Mouse (Mus musculus) forebrain, embryonic 10.5 days (tissue): ENCODE data around the gene Tekt5. TPM values are rescaled to one million over a fixed set of nuclear protein-coding genes. Genes with fewer than 3 reads are reported as not detected.

Source experiments
- DNase-seq: peaks from one replicate; pipeline ENCODE4 v3.0.0-alpha.2; 2017; ENCODE audit warnings: low spot score; ENCODE audit errors: extremely low spot score
- H3K27ac ChIP-seq: fragments of 300-500 bp; sonication (generic); 2 replicates; pipeline ENCODE4 v1.5.1; 2016; ENCODE audit warnings: mild to moderate bottlenecking
- H3K27me3 ChIP-seq: fragments of 300-500 bp; sonication (generic); 2 replicates; pipeline ENCODE4 v1.6.1; 2016; ENCODE audit warnings: mild to moderate bottlenecking; ENCODE audit not compliant: poor library complexity, severe bottlenecking
- H3K36me3 ChIP-seq: fragments of 300-500 bp; sonication (generic); replicated peaks from 2 replicates; pipeline ENCODE4 v1.6.1; 2016; ENCODE audit warnings: mild to moderate bottlenecking, moderate library complexity
- H3K4me1 ChIP-seq: fragments of 300-500 bp; sonication (generic); 2 replicates; pipeline ENCODE4 v1.6.1; 2016
- H3K4me3 ChIP-seq: fragments of 300-500 bp; sonication (generic); 2 replicates; pipeline ENCODE4 v1.5.1; 2016; ENCODE audit warnings: mild to moderate bottlenecking, moderate library complexity
- H3K9me3 ChIP-seq: fragments of 300-500 bp; sonication (generic); 2 replicates; pipeline ENCODE4 v1.6.1; 2016; ENCODE audit warnings: mild to moderate bottlenecking, moderate library complexity
- WGBS: fragments of 180-500 bp; shearing (Covaris S2); methylation state at CpG from one replicate; pipeline ENCODE4 v1.1.7; 2016; 5-methylcytosine and 5-hydroxymethylcytosine counted together
- polyA plus RNA-seq: library from polyadenylated mRNA; unstranded; fragments of >200 nt; fragmentation: Nextera tagmentation; extraction: Ambion mirVana; gene quantifications from 2 replicates; pipeline ENCODE4 v1.2.1, GENCODE M21; 2016

The Tekt5 gene
- polyA plus RNA-seq, 1 experiment from 2014 or later, result 0.10 TPM

GRCm38 (mm10) chr16:10369996-10370395, 25.3 kb downstream of the Tekt5 start:
- H3K27ac ChIP-seq, result peak overlapping the region; percentile 48
- no peaks in the 10 kb centered on the region for H3K9me3 ChIP-seq
- H3K4me3 ChIP-seq, result no peak overlapping the region
- WGBS, result 85% methylated on average over 1 of the region's 1 CpGs
- no peak for DNase-seq
- H3K27me3 ChIP-seq, result peaks cover 7% of the 10 kb centered on the region
- H3K36me3 ChIP-seq, result no peaks in the 10 kb centered on the region
- peaks cover 41% of the 10 kb centered on the region for H3K4me1 ChIP-seq

- Histone ChIP-seq H3K4me1 (peaks cover 36% of the 10 kb centered on the region), H3K27me3 (peaks cover 7% of the 10 kb centered on the region), H3K36me3 (no peaks in the 10 kb centered on the region), H3K9me3 (no peaks in the 10 kb centered on the region), H3K27ac (peak overlapping the region; percentile 48), H3K4me3 (no peak overlapping the region)
- 64% methylated on average over 3 of the region's 3 CpGs for WGBS
- DNase-seq, result no peak
Observed at GRCm38 (mm10) chr16:10369468-10369934, 25.8 kb downstream of the Tekt5 start.

- DNase-seq, result no peak
- Histone ChIP-seq H3K9me3 (no peaks in the 10 kb centered on the region), H3K4me1 (peaks cover 33% of the 10 kb centered on the region), H3K27me3 (no peaks in the 10 kb centered on the region), H3K36me3 (no peaks in the 10 kb centered on the region), H3K4me3 (no peak overlapping the region), H3K27ac (peak overlapping the region; percentile 53)
- 81% methylated on average over 14 of the region's 14 CpGs for WGBS
Observed at GRCm38 (mm10) chr16:10366240-10367217, 28.8 kb downstream of the Tekt5 start.

- no peaks in the 10 kb centered on the region for H3K27me3 ChIP-seq
- no peak overlapping the region for H3K4me3 ChIP-seq
- H3K9me3 ChIP-seq, result no peaks in the 10 kb centered on the region
- H3K4me1 ChIP-seq, result peaks cover 31% of the 10 kb centered on the region
- WGBS, result 87% methylated on average over 4 of the region's 4 CpGs
- 0 out of 2 replicates have a peak overlapping the region, but pooled peaks have one; percentile 53 for H3K27ac ChIP-seq
- DNase-seq, result no peak
- no peaks in the 10 kb centered on the region for H3K36me3 ChIP-seq
Observed at GRCm38 (mm10) chr16:10365796-10366195, 29.5 kb downstream of the Tekt5 start.

GRCm38 (mm10) chr16:10363061-10363460, 32.2 kb downstream of the Tekt5 start:
- H3K9me3 ChIP-seq, result no peaks in the 10 kb centered on the region
- peaks cover 18% of the 10 kb centered on the region for H3K4me1 ChIP-seq
- H3K27ac ChIP-seq, result no peak overlapping the region
- DNase-seq, result no peak
- 61% methylated on average over 1 of the region's 1 CpGs for WGBS
- H3K27me3 ChIP-seq, result no peaks in the 10 kb centered on the region
- no peaks in the 10 kb centered on the region for H3K36me3 ChIP-seq
- H3K4me3 ChIP-seq, result no peak overlapping the region

GRCm38 (mm10) chr16:10359241-10359640, 36.0 kb downstream of the Tekt5 start:
- H3K4me1 ChIP-seq, result peaks cover 11% of the 10 kb centered on the region
- H3K27me3 ChIP-seq, result no peaks in the 10 kb centered on the region
- no peak overlapping the region for H3K4me3 ChIP-seq
- H3K27ac ChIP-seq, result no peak overlapping the region
- H3K9me3 ChIP-seq, result no peaks in the 10 kb centered on the region
- WGBS, result 83% methylated on average over 6 of the region's 6 CpGs
- no peaks in the 10 kb centered on the region for H3K36me3 ChIP-seq
- DNase-seq, result no peak

- Histone ChIP-seq H3K27me3 (no peaks in the 10 kb centered on the region), H3K36me3 (no peaks in the 10 kb centered on the region), H3K27ac (peak overlapping the region; percentile 54), H3K4me1 (peaks cover 11% of the 10 kb centered on the region), H3K4me3 (peak overlapping the region; percentile 43), H3K9me3 (no peaks in the 10 kb centered on the region)
- peak; percentile 78 for DNase-seq
- 18% methylated on average over 30 of the region's 30 CpGs for WGBS
Observed at GRCm38 (mm10) chr16:10358010-10358934, 37.0 kb downstream of the Tekt5 start.

GRCm38 (mm10) chr16:10355004-10355403, 40.3 kb downstream of the Tekt5 start:
- Histone ChIP-seq H3K9me3 (no peaks in the 10 kb centered on the region), H3K27me3 (no peaks in the 10 kb centered on the region), H3K4me3 (no peak overlapping the region), H3K4me1 (peaks cover 15% of the 10 kb centered on the region), H3K27ac (no peak overlapping the region), H3K36me3 (no peaks in the 10 kb centered on the region)
- no peak for DNase-seq

GRCm38 (mm10) chr16:10351050-10351636, 44.1 kb downstream of the Tekt5 start:
- no peak overlapping the region for H3K27ac ChIP-seq

GRCm38 (mm10) chr16:10349876-10350275, 45.4 kb downstream of the Tekt5 start:
- WGBS, result 82% methylated on average over 10 of the region's 10 CpGs

More at GRCm38 (mm10) chr16:10351050-10351636, 44.1 kb downstream of the Tekt5 start:
- Histone ChIP-seq H3K27me3 (no peaks in the 10 kb centered on the region), H3K4me3 (no peak overlapping the region), H3K4me1 (peaks cover 4% of the 10 kb centered on the region; the same call in 1 of the 2 replicates), H3K9me3 (no peaks in the 10 kb centered on the region), H3K36me3 (no peaks in the 10 kb centered on the region)
- 76% methylated on average over 9 of the region's 9 CpGs for WGBS
- DNase-seq, result no peak

GRCm38 (mm10) chr16:10349436-10349835, 45.9 kb downstream of the Tekt5 start:
- Histone ChIP-seq H3K36me3 (no peaks in the 10 kb centered on the region), H3K4me3 (no peak overlapping the region), H3K9me3 (no peaks in the 10 kb centered on the region), H3K27ac (no peak overlapping the region), H3K27me3 (no peaks in the 10 kb centered on the region), H3K4me1 (peaks cover 15% of the 10 kb centered on the region)
- DNase-seq, result no peak
- WGBS, result 86% methylated on average over 5 of the region's 5 CpGs

More at GRCm38 (mm10) chr16:10349876-10350275, 45.4 kb downstream of the Tekt5 start:
- Histone ChIP-seq H3K4me1 (peaks cover 10% of the 10 kb centered on the region), H3K9me3 (no peaks in the 10 kb centered on the region), H3K4me3 (no peak overlapping the region), H3K27ac (no peak overlapping the region), H3K27me3 (no peaks in the 10 kb centered on the region), H3K36me3 (no peaks in the 10 kb centered on the region)
- no peak for DNase-seq

GRCm38 (mm10) chr16:10347551-10347950, 47.7 kb downstream of the Tekt5 start:
- Histone ChIP-seq H3K27me3 (no peaks in the 10 kb centered on the region), H3K4me1 (peaks cover 19% of the 10 kb centered on the region), H3K36me3 (no peaks in the 10 kb centered on the region), H3K4me3 (no peak overlapping the region), H3K9me3 (no peaks in the 10 kb centered on the region), H3K27ac (no peak overlapping the region)
- whole genome bisulfite sequencing, result 88% methylated on average over 7 of the region's 7 CpGs
- no peak for DNase-seq
